Mouse (Mus musculus) regulatory T cell (primary cell): ENCODE measurements at regions not wholly inside any gene's neighbourhood (a gene's known extent, or its start where the extent isn't known, plus 50 kb on each side); places are given as distances from the start of the nearest gene placed in this dataset.

Source experiments
- in situ Hi-C: fragments of 300-600 bp; cut with MboI, MseI; formaldehyde crosslinking; loops from one replicate; pipeline ENCODE4 v1.15.1; 2025; ENCODE audit warnings: high pct_unique_total_duplicates

GRCm38 (mm10) chr8:34397583-34398411 is 286.3 kb upstream of the Gm10131 start:
- in situ Hi-C loops, result loop anchor here (5.0 kb wide), 1 partner anchor 420 kb away; no protein-coding TSS in a partner anchor

GRCm38 (mm10) chr8:34397225-34397582 is 285.7 kb upstream of the Gm10131 start:
- in situ Hi-C loops, result loop anchor here (5.0 kb wide), 1 partner anchor 420 kb away; no protein-coding TSS in a partner anchor

GRCm38 (mm10) chr8:34392981-34393828 is 281.7 kb upstream of the Gm10131 start:
- in situ Hi-C loops, result no loop called here

- in situ Hi-C loops, result no loop called here
Observed at GRCm38 (mm10) chr8:34392208-34392980, 280.9 kb upstream of the Gm10131 start.

- in situ Hi-C loops, result no loop called here
Observed at GRCm38 (mm10) chr8:34385806-34386439, 274.4 kb upstream of the Gm10131 start.

GRCm38 (mm10) chr8:34380615-34381014 is 269.1 kb upstream of the Gm10131 start:
- in situ Hi-C loops, result no loop called here

GRCm38 (mm10) chr8:34377154-34377553 is 265.6 kb upstream of the Gm10131 start:
- in situ Hi-C loops, result no loop called here

GRCm38 (mm10) chr8:34374242-34374641 is 262.7 kb upstream of the Gm10131 start:
- in situ Hi-C loops, result no loop called here

- in situ Hi-C loops, result no loop called here
Observed at GRCm38 (mm10) chr8:34372666-34372980, 261.1 kb upstream of the Gm10131 start.

- in situ Hi-C loops, result no loop called here
Observed at GRCm38 (mm10) chr8:34371973-34372665, 260.6 kb upstream of the Gm10131 start.

GRCm38 (mm10) chr8:34371391-34371790 is 259.9 kb upstream of the Gm10131 start:
- in situ Hi-C loops, result no loop called here

GRCm38 (mm10) chr8:34368556-34368955 is 257.0 kb upstream of the Gm10131 start:
- in situ Hi-C loops, result no loop called here

- in situ Hi-C loops, result loop anchor here (5.0 kb wide), 1 partner anchor 82 kb away; no protein-coding TSS in a partner anchor
Observed at GRCm38 (mm10) chr8:34364446-34365035, 253.0 kb upstream of the Gm10131 start.

- in situ Hi-C loops, result loop anchor here (5.0 kb wide), 1 partner anchor 81 kb away; no protein-coding TSS in a partner anchor
Observed at GRCm38 (mm10) chr8:34363679-34364078, 252.1 kb upstream of the Gm10131 start.

- in situ Hi-C loops, result loop anchor here (5.0 kb wide), 1 partner anchor 81 kb away; no protein-coding TSS in a partner anchor
Observed at GRCm38 (mm10) chr8:34363131-34363530, 251.6 kb upstream of the Gm10131 start.

- in situ Hi-C loops, result loop anchor here (5.0 kb wide), 1 partner anchor 79 kb away; no protein-coding TSS in a partner anchor
Observed at GRCm38 (mm10) chr8:34361377-34361776, 249.8 kb upstream of the Gm10131 start.

- in situ Hi-C loops, result loop anchor here (5.0 kb wide), 1 partner anchor 77 kb away; no protein-coding TSS in a partner anchor
Observed at GRCm38 (mm10) chr8:34359776-34360175, 248.2 kb upstream of the Gm10131 start.

GRCm38 (mm10) chr8:34355059-34355458 is 243.5 kb upstream of the Gm10131 start:
- in situ Hi-C loops, result no loop called here

- in situ Hi-C loops, result no loop called here
Observed at GRCm38 (mm10) chr8:34353140-34353855, 241.8 kb upstream of the Gm10131 start.
